9 mouse cellular contexts compared by ENCODE assay signal in the genomic region with DNA sequence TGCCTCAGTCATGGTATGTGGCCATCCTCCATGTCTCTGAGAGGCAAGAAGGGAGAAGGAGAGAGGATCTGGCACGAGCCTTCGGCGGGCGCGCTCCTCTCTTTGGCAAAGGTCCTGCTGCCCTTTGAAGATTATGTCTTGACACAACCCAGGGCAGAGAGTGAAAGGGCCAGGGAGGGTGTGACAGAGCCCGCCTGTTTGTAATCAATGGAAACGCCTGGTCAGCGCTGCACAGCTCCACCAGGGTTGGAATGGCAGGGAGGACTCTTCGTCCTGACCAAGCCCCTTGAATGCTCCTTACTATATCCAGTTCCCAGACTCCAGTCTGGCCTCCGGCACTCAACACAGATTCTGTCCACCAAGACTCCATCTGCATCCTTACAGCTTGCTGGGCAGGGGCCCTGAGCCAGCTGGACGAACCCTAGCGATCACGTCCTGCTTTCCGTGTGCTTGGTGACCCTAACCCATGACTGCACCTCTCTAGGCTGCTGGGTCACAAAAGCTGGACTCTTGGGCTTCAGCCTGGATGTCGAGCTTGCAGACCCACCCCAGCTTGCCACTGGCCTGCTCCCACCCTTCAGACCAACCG. TPM values are rescaled to one million over a fixed set of nuclear protein-coding genes. Genes with fewer than 3 reads are reported as not detected.
DNase-seq lines count a peak whose midpoint lies in the region; ATAC-seq and TF ChIP-seq lines count a peak whose summit lies in the region.
"Had no signal": no experiment of that assay in that cellular context is flagged by ENCODE, and none has a peak within 500 bp of the region (broad histone marks: within the 10 kb centered on the region; RNA-seq: fewer than 3 reads in every experiment).

No protein-coding gene starts in this region.

- H3K27ac ChIP-seq in lung, embryonic 16.5 days (ENCODE audit: low read length), result peak overlapping the region; percentile 64
- peak overlapping the region; percentile 53 for H3K27ac ChIP-seq in heart, embryonic 15.5 days
- H3K27ac ChIP-seq in limb, embryonic 14.5 days (replicated peaks; ENCODE audit: low read depth, low read length), result peak overlapping the region; percentile 40; the same call in 1 of the 2 replicates
- H3K27ac ChIP-seq in stomach, postnatal 0 days (replicated peaks), result peak overlapping the region; percentile 35; the same call in 1 of the 2 replicates

- H3K27me3 ChIP-seq in lung, embryonic 16.5 days (ENCODE audit: control insufficient read depth, insufficient read depth, low read depth, low read length), result peaks cover 6% of the 10 kb centered on the region
- H3K27me3 ChIP-seq in heart, embryonic 15.5 days, result peaks cover 5% of the 10 kb centered on the region
- H3K27me3 ChIP-seq in limb, embryonic 14.5 days (ENCODE audit: control insufficient read depth, insufficient read depth, low read length), result no peaks in the 10 kb centered on the region
- H3K27me3 ChIP-seq in stomach, postnatal 0 days (ENCODE audit: control insufficient read depth, insufficient read depth, low read length), result no peaks in the 10 kb centered on the region

- H3K4me2 ChIP-seq in lung, embryonic 16.5 days (ENCODE audit: low read depth, low read length), result peak overlapping the region; percentile 74
- H3K4me2 ChIP-seq in heart, embryonic 15.5 days, result peak overlapping the region; percentile 74
- H3K4me2 ChIP-seq in limb, embryonic 14.5 days (replicated peaks; ENCODE audit: low read depth, low read length, severe bottlenecking), result peak overlapping the region; percentile 66
- H3K4me2 ChIP-seq in stomach, postnatal 0 days (replicated peaks; ENCODE audit: low read depth), result peak overlapping the region; percentile 65

- no peak for DNase-seq in lung, adult 2 months
- DNase-seq in limb, embryonic 14.5 days (ENCODE audit: low spot score), result no peak
- peak; percentile 42 for DNase-seq in stomach, postnatal 0 days (ENCODE audit: low spot score)
- no peak for DNase-seq in spleen, postnatal 4 days (ENCODE audit: low spot score in 2 of 2)
- DNase-seq in layer of hippocampus, postnatal 14 days (ENCODE audit: low spot score in 2 of 2), result no peak
- DNase-seq: kidney, adult 9 months had no signal

- peaks cover 30% of the 10 kb centered on the region for H3K4me1 ChIP-seq in lung, embryonic 16.5 days (replicated peaks; ENCODE audit: control insufficient read depth, insufficient read depth, low read length)
- peaks cover 6% of the 10 kb centered on the region; the same call in 1 of the 2 replicates for H3K4me1 ChIP-seq in lung, adult 2 months (ENCODE audit: control insufficient read depth, insufficient read depth, low read length)
- H3K4me1 ChIP-seq in heart, embryonic 15.5 days (replicated peaks), result peaks cover 62% of the 10 kb centered on the region
- peaks cover 29% of the 10 kb centered on the region for H3K4me1 ChIP-seq in limb, embryonic 14.5 days (ENCODE audit: control insufficient read depth, insufficient read depth, low read length)
- peaks cover 14% of the 10 kb centered on the region; the same call in 1 of the 2 replicates for H3K4me1 ChIP-seq in stomach, postnatal 0 days (replicated peaks; ENCODE audit: control insufficient read depth, insufficient read depth)

- 22% methylated on average over 16 of the region's 16 CpGs for WGBS in lung, embryonic 16.5 days
- WGBS in lung, adult 2 months, result 49% methylated on average over 16 of the region's 16 CpGs
- 33% methylated on average over 16 of the region's 16 CpGs for WGBS in heart, embryonic 15.5 days
- WGBS in limb, embryonic 14.5 days, result 32% methylated on average over 16 of the region's 16 CpGs
- 34% methylated on average over 16 of the region's 16 CpGs for WGBS in stomach, postnatal 0 days

- peak overlapping the region; percentile 53 for H3K4me3 ChIP-seq in lung, embryonic 16.5 days (ENCODE audit: low read length)
- no peak overlapping the region for H3K4me3 ChIP-seq in lung, adult 2 months (replicated peaks; ENCODE audit: extremely low read depth, low read depth, low read length)
- H3K4me3 ChIP-seq in heart, embryonic 15.5 days, result peak overlapping the region; percentile 42
- H3K4me3 ChIP-seq in limb, embryonic 14.5 days (replicated peaks; ENCODE audit: low read length), result peak overlapping the region; percentile 40
- 0 out of 2 replicates have a peak overlapping the region, but pooled peaks have one; percentile 1 for H3K4me3 ChIP-seq in stomach, postnatal 0 days (ENCODE audit: low read depth, low read length)

- no peaks in the 10 kb centered on the region for H3K9me3 ChIP-seq in lung, embryonic 16.5 days (ENCODE audit: control insufficient read depth, low read length)
- no peaks in the 10 kb centered on the region for H3K9me3 ChIP-seq in heart, embryonic 15.5 days (replicated peaks)
- no peaks in the 10 kb centered on the region for H3K9me3 ChIP-seq in limb, embryonic 14.5 days (ENCODE audit: control insufficient read depth, low read length)
- no peaks in the 10 kb centered on the region for H3K9me3 ChIP-seq in stomach, postnatal 0 days (ENCODE audit: control insufficient read depth, low read length)

- H3K9ac ChIP-seq in lung, embryonic 16.5 days (ENCODE audit: low read length), result peak overlapping the region; percentile 65
- H3K9ac ChIP-seq in heart, embryonic 15.5 days, result peak overlapping the region; percentile 43
- H3K9ac ChIP-seq in limb, embryonic 14.5 days (ENCODE audit: low read depth, low read length, severe bottlenecking), result peak overlapping the region; percentile 47
- H3K9ac ChIP-seq in stomach, postnatal 0 days (ENCODE audit: low read length), result peak overlapping the region; percentile 56

- no peaks in the 10 kb centered on the region for H3K36me3 ChIP-seq in lung, embryonic 16.5 days (ENCODE audit: control insufficient read depth, insufficient read depth, low read length)
- no peaks in the 10 kb centered on the region for H3K36me3 ChIP-seq in heart, embryonic 15.5 days
- H3K36me3 ChIP-seq in limb, embryonic 14.5 days (ENCODE audit: control insufficient read depth, insufficient read depth, low read length), result 0 out of 2 replicates have a peak, but pooled peaks cover 10% of the 10 kb centered on the region
- H3K36me3 ChIP-seq in stomach, postnatal 0 days (ENCODE audit: control insufficient read depth, insufficient read depth, low read length), result no peaks in the 10 kb centered on the region

- TF ChIP-seq CTCF in lung, adult 2 months (IDR thresholded peaks at IDR 0.05; ENCODE audit: insufficient read depth, low read length), result no peak
- no peak for TF ChIP-seq CTCF in stomach, postnatal 0 days (IDR thresholded peaks at IDR 0.05; ENCODE audit: low read depth)

- ATAC-seq in lung, embryonic 16.5 days (ENCODE audit: low read depth), result peak; percentile 39
- ATAC-seq in heart, embryonic 15.5 days (replicated peaks; ENCODE audit: insufficient number of reproducible peaks, insufficient read depth, low FRiP score, low read depth), result peak; percentile 40; the same call in 1 of the 2 replicates
- no peak for ATAC-seq in limb, embryonic 14.5 days (ENCODE audit: low FRiP score, low read depth)
- no peak for ATAC-seq in stomach, postnatal 0 days (ENCODE audit: low FRiP score, low TSS enrichment)

- TF ChIP-seq EP300 in stomach, postnatal 0 days (optimal IDR thresholded peaks at IDR 0.05), result no peak

- TF ChIP-seq POLR2A in lung, adult 2 months (IDR thresholded peaks at IDR 0.05; ENCODE audit: borderline replicate concordance, extremely low read depth, low read depth, low read length), result no peak
- TF ChIP-seq POLR2A in limb, embryonic 14.5 days (IDR thresholded peaks at IDR 0.05; ENCODE audit: borderline replicate concordance, extremely low read depth, insufficient read depth, insufficient read length), result no peak

RNA-seq across cellular contexts. Expression of a gene that starts 2.4 kb away (rescaled TPM):
- 9.7 and 9.9 TPM in 2 replicates for polyA plus RNA-seq in lung, embryonic 16.5 days (2015; fragmentation: Nextera tagmentation; extraction: Ambion mirVana)
- 3.0 and 3.6 TPM in 2 replicates for polyA plus RNA-seq in lung, adult 2 months (2012; rRNA removed)
- 8.9 and 9.5 TPM in 2 replicates for polyA plus RNA-seq in heart, embryonic 15.5 days (2015; fragmentation: Nextera tagmentation; extraction: Ambion mirVana)
- polyA plus RNA-seq in limb, embryonic 14.5 days (2012; rRNA removed), result 10.0 and 10.3 TPM in 2 replicates
- polyA plus RNA-seq in limb, embryonic 14.5 days (2014; fragmentation: Nextera tagmentation; extraction: Ambion mirVana), result 14.6 and 16.1 TPM in 2 replicates
- polyA plus RNA-seq in stomach, postnatal 0 days (2015; fragmentation: Nextera tagmentation; extraction: Ambion mirVana), result 3.0 and 3.5 TPM in 2 replicates
- total RNA-seq in layer of hippocampus, postnatal 14 days (2021), result 1 to 10 TPM; 5.2 to 6.6 TPM
- total RNA-seq: common myeloid progenitor, adult 5-6 weeks had no signal

RNA-seq across cellular contexts. Expression of a gene that starts 24.1 kb away (rescaled TPM):
- polyA plus RNA-seq in lung, embryonic 16.5 days (2015; fragmentation: Nextera tagmentation; extraction: Ambion mirVana), result 0.94 and 1.6 TPM in 2 replicates
- polyA plus RNA-seq in lung, adult 2 months (2012; rRNA removed), result 1.1 and 1.4 TPM in 2 replicates
- polyA plus RNA-seq in heart, embryonic 15.5 days (2015; fragmentation: Nextera tagmentation; extraction: Ambion mirVana), result 0.87 and 1.9 TPM in 2 replicates
- 0.37 and 0.43 TPM in 2 replicates for polyA plus RNA-seq in limb, embryonic 14.5 days (2012; rRNA removed)
- polyA plus RNA-seq in limb, embryonic 14.5 days (2014; fragmentation: Nextera tagmentation; extraction: Ambion mirVana), result 0.39 and 0.50 TPM in 2 replicates
- polyA plus RNA-seq in stomach, postnatal 0 days (2015; fragmentation: Nextera tagmentation; extraction: Ambion mirVana), result 0.65 and 0.75 TPM in 2 replicates
- 10 to 100 TPM; 41.1 to 43.1 TPM for total RNA-seq in layer of hippocampus, postnatal 14 days (2021)
- total RNA-seq: common myeloid progenitor, adult 5-6 weeks had no signal

RNA-seq across cellular contexts. Expression of a gene that starts 44.1 kb away (rescaled TPM):
- polyA plus RNA-seq in lung, embryonic 16.5 days (2015; fragmentation: Nextera tagmentation; extraction: Ambion mirVana), result 83.3 and 86.6 TPM in 2 replicates
- polyA plus RNA-seq in lung, adult 2 months (2012; rRNA removed), result 92.1 and 92.6 TPM in 2 replicates
- polyA plus RNA-seq in heart, embryonic 15.5 days (2015; fragmentation: Nextera tagmentation; extraction: Ambion mirVana), result 50.1 and 62.3 TPM in 2 replicates
- polyA plus RNA-seq in limb, embryonic 14.5 days (2012; rRNA removed), result 109 and 128 TPM in 2 replicates
- 78.2 and 79.6 TPM in 2 replicates for polyA plus RNA-seq in limb, embryonic 14.5 days (2014; fragmentation: Nextera tagmentation; extraction: Ambion mirVana)
- polyA plus RNA-seq in stomach, postnatal 0 days (2015; fragmentation: Nextera tagmentation; extraction: Ambion mirVana), result 50.8 and 58.7 TPM in 2 replicates
- total RNA-seq in layer of hippocampus, postnatal 14 days (2021), result 10 to 100 TPM; 58.3 to 66.6 TPM

Comparison
In these comparisons a context has a peak if more than half of its experiments do, and no peak if none do; other contexts are left out.
1. ATAC-seq: peak in lung, embryonic 16.5 days (single experiment) and heart, embryonic 15.5 days (single experiment); none in limb, embryonic 14.5 days (single experiment) and stomach, postnatal 0 days (single experiment).
2. Peak in every context shown above with its lines, with median percentiles within 50 percentile points of each other: H3K27ac ChIP-seq, H3K4me2 ChIP-seq and H3K9ac ChIP-seq.